Mouse (Mus musculus) hematopoietic stem cell, adult 5-6 weeks (primary cell): ENCODE data around the gene Zfp592. TPM values are rescaled to one million over a fixed set of nuclear protein-coding genes. Genes with fewer than 3 reads are reported as not detected.
"Not testable (repeated sequence)": the region's sequence is repeated elsewhere in the genome, so short reads cannot be mapped to it uniquely, and the experiment has no call there.

Experiments used
- ATAC-seq, 2 experiments: fragments of 125-278 bp in 1 of 2; replicated peaks in 1 of 2; 2 replicates each; pipeline ENCODE4 v1.8.0; 2016 to 2017; ENCODE audit warnings: inconsistent platforms in 2 of 2, mild to moderate bottlenecking in 2 of 2, moderate number of reproducible peaks in 2 of 2, low read depth in 1 of 2, moderate TSS enrichment in 1 of 2; ENCODE audit not compliant: low FRiP score in 2 of 2, poor library complexity in 2 of 2, severe bottlenecking in 2 of 2, insufficient read depth in 1 of 2, low TSS enrichment in 1 of 2
- total RNA-seq: library from RNA; stranded (forward); fragments of 172-1452, 232-1000 nt; gene quantifications from 2 replicates; pipeline ENCODE4 v1.2.3, GENCODE M21; 2017

Gene Zfp592
- 20.9 and 41.5 TPM in 2 replicates for total RNA-seq

DNA sequence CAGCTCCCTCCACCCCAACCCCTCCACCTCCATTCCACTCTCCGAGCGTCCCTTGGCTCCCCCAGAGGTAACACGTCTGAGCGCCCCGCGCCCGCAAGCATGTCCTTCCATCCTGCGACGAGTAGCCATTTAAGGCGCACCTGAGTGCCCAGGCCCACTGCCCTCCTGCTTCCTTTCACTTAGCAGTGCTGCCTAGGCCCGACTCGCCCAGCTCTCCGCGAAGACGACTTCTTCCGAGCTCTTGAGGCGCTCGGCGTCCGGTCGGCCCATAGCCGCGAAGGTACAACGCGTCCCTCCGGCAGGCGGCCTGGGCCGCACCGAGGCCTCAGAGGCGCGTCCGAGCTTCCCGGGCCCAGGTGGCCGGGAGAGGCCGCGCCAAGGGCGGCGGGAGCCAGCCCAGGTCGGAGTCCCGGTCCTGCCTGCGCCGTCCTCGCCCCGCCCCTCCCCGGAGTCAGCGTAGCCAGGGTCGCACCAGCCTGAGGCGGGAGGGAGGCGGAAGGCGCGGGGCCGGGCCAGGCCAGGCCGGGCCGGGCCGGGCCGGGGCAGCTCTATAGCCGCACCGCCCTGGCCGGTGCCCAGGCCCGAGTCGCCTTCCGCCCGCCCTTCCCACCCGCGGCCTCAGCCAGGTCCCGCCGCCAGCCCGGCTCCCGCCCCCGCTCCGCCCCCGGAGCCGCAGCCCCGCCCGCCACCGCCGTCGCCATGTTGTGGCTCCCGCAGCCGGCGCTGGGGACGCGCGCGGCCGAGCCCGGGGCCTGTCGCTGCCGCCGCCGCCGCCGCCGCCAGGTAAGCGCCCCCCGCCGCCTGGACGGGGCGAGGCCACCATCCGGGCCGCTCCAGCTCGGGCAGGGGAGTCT, at the start of gene Zfp592:
Zfp592 (plus strand) TSS at position 702 of the 854 bp plus-strand sequence.
- peak; percentile 23 to 49 for ATAC-seq

DNA sequence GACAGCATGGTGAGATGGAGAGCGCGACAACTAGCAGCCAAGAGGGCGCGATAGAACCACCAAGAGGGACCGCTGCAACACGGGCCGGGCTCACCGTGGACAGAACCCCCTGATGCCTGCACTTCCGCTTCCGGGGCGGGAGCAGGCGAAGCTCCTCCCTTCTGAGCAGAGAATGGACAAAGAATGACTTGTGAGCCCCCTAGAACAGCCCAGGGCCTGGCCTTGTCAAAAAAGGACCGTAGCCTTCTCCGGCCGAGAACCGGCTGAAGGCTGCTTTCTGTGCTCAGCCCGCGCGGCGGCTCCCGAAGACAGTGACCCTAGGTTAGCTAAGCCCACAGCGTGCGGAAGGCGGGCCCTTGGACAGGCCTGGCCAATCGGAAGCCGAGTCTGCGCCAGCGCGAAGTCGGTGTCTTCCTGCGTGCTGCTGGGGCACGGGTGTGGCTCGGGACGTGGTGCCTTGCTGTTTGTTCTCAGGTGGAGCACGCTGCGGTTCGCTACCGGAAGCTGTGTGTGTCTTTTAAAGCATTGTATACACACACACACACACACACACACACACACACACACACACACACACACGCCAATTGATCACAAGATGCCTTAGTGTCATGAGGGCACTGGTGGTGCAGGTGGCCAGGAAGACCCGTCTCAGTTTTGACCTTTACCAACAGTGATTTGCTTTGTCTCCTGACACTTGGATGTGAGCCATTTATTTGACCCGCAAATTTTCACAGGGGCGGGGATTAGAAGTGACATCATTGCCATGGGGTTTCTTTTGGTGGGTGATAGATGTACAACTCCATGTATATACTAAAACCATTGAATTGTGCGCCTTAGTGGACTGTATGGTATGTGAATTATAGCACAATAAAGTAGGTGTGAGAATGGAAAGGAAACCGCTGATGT, 45.8 kb upstream of the Zfp592 start, which contains the start of gene Sec11a:
Sec11a (minus strand) TSS at position 336 of the 906 bp plus-strand sequence.
- ATAC-seq, result peak; percentile 98

DNA sequence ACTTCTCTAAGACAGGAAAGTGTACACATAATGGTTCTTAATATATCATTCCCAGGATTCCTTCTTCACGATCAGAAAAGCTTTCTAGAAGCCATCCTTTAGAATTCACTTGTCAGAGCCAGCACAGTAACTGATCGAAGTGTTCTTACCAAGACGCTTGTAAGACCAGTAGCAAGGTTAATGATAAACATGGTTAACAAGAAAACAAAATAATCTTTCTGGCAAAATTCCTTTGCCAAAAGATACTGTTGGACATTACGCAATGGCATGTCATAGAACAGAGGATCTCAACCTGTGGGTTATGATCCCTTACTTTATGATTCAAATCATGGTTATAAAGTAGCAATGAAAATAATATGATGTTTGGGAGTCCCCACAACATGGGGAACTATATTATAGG, 42.0 kb upstream of the Zfp592 start:
- no peak for ATAC-seq

DNA sequence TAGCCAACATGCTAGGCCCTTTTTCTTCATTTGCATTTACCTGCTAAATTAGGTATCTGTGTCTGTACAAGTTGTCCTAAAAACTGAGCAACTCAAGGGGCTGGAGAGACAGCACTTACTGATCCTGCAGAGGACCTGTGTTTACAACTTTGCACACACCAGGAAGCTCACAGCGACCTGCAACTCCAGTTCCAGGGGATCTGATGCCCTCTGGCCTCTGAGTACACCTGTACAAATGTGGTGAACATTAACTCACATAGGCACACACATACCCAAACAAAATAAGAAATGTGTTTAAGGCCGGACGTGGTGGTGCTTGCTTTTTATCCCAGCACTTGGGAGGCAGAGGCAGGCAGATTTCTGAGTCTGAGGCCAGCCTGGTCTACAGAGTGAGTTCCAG, 41.3 kb upstream of the Zfp592 start:
- ATAC-seq, result no peak

DNA sequence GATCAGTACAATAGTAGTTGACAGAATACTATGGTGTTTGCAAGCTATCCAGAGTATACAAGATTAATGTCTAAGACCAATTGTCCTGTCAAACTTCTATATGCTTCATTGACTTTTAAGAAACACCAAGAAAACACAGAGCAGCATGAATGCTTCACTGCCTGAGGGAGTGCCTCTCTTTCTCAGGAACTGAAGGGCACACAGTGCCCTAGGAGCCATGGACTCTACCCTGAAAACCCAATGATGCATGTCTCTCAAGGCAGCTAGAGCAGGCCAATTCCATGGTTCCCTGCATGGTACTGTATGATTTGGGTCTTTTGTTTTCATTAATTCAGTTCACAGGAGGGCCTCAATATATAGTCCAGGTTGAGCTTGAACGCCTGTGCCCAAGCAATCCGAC, 39.2 kb upstream of the Zfp592 start:
- no peak for ATAC-seq

DNA sequence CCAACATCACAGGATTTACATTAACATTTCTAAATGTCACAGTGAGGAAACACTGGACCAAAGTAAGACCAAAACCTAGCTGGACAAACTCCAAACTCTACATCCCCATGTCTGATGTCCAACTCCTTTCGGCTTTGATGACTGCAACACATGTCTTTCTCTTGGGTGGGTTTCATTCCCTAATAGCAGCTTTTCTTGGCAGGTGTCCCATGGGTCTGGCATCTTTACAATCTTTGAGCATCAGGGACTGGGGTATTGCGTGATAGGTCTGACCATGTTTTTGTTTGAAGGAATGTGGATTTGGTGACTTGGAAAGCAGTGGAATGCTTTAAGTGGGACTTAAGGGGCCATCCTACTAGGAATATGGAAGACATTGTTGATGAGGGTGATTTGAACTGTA, 36.6 kb upstream of the Zfp592 start:
- no peak for ATAC-seq

DNA sequence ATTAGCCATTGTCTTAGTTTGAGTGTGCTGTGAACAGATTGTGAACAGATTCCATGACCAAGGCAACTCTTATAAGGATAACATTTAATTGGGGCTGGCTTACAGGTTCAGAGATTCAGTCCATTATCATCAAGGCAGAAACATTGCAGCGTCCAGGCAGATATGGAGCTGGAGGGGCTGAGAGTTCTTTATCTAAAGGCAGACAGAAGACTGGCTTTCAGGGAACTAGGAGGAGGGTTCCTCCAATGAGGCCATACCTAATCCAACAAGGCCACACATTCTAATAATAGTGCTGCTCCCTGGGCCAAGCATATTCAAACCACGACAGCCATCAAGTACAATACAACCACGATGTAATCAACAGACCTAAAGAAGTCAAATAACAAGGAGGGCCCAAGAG, 34.5 kb upstream of the Zfp592 start:
- no peak for ATAC-seq

DNA sequence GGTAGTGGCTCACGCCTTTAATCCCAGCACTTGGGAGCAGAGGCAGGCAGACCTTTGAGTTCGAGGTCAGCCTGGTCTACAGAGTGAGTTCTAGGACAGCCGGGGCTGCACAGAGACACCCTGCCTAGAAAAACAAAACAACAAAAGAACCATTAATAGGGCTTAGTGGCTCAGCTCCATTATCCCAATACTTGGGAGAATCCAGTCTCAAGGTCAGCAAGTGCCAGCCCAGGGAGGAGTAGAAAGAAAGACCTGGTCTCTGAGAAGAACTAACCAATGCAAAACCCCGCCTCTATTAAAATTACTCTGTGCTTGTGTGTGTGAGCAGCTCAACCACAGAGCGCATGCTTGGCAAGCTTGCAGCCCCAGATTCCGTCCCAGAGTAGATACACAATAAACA, 30.7 kb upstream of the Zfp592 start:
- no peak for ATAC-seq

DNA sequence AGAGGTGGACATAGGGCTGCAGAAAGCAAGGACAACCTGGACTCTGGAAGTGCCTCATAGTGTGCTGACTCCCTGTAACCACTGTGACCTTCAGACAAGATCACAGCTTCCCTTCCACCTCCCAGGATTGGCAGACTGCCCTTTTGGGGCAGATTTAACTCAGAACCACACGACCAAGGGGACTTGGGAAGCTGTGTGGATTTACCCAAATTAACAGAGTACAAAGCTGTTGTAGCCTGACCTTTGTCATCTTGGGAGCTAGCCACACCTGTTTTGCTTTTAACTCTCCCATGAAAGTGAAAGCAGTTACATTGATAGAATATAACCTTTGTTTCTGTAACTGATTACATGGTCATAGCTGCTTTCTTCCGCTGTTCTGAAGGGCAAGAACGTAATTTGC, 22.6 kb upstream of the Zfp592 start:
- ATAC-seq, result no peak

DNA sequence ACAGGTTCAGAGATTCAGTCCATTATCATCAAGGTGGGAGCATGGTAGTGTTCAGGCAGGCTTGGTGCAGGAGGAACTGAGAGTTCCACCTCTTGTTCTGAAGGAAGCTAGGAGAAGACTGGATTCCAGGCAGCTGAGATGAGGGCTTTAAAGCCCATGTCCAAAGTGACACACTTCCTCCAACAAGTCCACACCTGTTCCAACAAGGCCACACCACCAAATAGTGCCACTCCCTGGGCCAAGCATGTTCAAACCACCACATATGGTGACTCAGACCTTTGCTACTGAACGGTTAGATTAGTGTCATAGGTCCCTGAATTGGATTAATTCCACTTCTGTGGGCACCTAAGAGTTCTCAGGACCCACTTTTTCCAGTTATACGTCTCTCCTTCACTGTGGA, 22.1 kb upstream of the Zfp592 start:
- ATAC-seq, result no peak

DNA sequence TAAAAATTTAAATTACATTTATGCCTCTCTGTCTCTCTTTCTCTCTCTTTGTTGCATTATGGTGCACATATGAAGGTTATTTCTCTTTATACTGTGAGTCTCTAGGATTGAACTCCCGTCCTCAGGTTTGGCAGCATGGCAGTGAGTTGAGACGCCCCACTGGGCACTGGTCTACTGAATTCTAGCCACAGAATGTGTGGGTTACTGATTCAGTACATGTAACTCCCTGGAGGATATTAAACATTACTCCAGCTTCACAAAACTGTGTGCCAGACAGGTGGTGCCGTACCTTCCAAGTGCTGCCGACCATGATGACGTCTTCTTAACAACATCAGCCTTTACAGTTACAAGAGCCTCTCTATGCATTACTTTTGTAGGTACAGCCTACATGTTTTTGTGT, 21.4 kb upstream of the Zfp592 start:
- ATAC-seq, result no peak

DNA sequence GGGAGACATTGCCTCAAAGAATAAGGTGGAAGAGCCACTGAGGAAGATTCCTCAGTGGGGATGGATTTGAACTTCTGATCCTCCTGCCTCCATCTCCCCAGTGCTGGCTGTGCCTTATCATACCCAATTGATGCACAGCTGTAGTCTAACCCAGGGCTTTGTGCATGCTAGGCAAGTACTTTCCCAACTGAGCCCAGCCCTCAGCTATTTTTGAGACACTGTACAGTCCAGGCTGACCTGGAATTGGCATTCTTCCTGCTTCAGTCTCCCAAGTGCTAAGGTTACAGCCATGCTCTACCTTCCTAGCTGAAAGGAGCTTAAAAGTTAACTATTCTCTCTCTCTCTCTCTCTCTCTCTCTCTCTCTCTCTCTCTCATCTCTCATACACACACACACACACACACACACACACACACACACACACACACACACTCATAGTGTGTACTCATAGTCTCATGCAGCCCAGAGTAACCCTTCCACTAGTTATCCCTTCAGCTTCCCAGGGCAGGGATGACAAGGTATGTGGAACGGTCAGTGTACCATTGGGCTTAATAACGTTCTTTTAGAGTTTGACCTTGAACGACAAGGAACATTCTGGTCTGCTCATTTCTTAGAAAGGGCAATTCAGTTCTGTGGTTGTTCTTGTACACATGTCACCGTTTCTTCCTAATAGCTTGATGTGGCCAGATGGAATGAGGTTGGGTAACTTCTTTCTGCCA, 20.4 kb upstream of the Zfp592 start:
- ATAC-seq, result not testable (repeated sequence)

DNA sequence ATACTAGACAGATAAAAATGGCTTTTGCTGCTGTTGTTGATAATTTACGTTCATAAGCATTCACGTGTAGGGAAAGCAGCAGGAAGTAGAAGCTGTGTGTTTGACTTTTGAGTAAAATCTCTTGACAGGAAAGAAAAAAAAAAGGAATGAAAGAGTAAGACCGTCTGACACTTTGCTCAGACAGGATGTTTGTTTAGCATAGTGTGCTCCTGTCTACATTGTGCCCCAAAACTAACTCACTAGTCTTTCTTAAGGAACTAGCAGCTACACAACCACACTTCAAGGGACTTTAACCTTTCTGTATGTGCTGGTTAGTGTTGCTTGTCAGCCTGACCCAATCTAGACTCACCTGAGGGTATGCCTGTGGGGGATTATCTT, 19.9 kb upstream of the Zfp592 start:
- not testable (repeated sequence) for ATAC-seq

DNA sequence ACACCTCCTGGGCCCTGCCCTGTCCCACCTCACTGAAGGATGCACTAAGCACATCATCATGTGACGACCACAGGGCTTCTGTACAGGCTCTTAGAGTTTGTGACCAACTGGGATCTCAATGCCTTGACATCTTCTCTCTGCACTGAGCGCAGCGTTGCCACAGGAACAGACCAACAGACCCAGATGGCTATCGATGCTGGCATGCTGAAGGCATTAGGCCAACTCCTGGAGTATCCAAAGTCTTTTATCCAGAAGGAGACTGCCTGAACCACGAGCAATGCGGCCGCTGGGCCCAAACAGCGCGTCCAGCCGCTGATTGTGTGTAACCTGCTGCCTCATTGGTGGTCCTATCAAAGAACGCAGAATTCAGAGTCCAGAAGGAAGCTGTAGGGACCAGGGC, 12.9 kb upstream of the Zfp592 start:
- no peak for ATAC-seq

DNA sequence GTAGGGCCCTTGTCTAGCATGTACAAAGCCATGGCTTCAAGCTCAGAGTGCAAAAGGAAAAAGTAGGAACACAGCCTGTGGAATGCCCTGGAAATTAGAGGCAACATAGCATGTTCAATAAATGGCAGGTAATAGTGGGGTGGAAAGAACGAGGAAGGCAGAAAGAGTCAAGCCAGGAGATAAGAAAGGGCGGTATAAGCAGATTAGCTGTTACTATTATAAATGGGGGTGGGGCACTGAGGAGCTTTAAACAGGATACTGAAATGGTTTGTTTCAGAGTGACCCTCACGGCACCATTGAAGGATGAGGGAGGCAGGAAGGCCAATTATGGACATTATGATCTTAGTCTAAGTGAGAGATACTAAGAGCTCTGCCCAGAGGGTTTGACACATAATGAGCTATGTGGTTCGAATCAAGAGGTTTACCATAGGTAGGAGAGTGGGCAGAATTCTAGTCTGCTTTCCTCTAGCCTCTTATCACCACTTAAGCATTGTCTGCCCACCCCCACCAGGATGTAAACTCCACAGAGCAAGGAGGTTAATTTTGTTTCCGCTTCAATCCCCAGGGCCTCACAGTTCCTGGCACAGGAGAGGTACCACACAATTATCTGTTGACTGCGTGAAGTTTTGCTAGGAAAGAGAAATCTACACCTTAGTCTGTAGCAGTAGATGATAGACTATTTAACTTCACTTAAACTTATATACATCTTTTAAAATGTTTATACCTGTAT, 6.9 kb upstream of the Zfp592 start:
- no peak for ATAC-seq

DNA sequence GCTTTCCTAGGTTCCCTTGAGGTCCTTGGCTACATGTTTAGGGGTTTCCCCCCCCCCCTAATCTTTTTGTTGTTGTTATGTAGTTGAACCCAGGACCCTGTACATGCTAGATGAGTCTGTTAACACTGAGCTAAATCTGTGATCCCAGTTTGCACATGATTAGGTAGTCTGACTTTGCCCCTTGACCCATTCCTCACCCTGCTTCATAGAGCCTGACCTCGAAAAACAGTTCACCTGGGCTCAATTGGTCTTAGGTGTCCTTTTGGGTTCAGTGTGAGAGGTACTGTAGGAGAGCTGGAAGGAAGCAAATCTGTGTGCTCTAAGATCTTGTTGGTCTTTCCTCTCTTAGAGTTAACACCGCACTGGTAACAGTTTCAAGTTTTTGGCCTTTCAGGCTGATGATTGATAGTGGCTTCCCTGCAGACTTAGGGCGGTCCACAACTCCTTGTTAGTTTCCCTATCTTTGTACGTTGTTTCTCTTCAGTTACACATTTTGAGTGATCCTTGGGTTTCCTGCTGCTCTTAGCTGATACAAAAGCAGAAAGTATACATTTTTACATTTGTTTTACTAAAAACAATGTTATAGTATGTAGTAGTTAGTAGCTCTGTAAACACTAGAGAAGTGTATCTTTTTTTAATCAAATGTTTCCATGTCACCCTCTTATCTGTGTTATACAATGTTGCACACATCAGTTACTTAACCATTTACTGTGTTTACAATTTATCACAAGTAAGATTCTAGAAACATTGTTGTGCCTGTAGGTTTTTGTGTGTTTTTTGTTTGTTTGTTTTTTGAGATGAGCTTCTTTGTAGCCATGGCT, 5.5 kb upstream of the Zfp592 start:
- 0 out of 4 replicates have a peak, but pooled peaks of 1 of the 2 experiments have one; percentile 27 for ATAC-seq
